ENCODE assay signal across 23 mouse cellular contexts in genomic region chr13:24756756-24757155, GRCm38 (mm10). TPM values are rescaled to one million over a fixed set of nuclear protein-coding genes. Genes with fewer than 3 reads are reported as not detected.
"Had no signal": no experiment of that assay in that cellular context is flagged by ENCODE, and none has a peak within 500 bp of the region (broad histone marks: within the 10 kb centered on the region; RNA-seq: fewer than 3 reads in every experiment).

No protein-coding gene starts in this region.

- H3K27me3 ChIP-seq: neural tube, embryonic 13.5 days; neural tube, embryonic 15.5 days; stomach, embryonic 15.5 days had no signal

- H3K4me2 ChIP-seq: neural tube, embryonic 13.5 days; neural tube, embryonic 15.5 days; stomach, embryonic 15.5 days had no signal

- H3K4me1 ChIP-seq: stomach, embryonic 15.5 days had no signal

- H3K9ac ChIP-seq: neural tube, embryonic 13.5 days; neural tube, embryonic 15.5 days; stomach, embryonic 15.5 days had no signal

- H3K9me3 ChIP-seq: neural tube, embryonic 13.5 days; neural tube, embryonic 15.5 days; stomach, embryonic 15.5 days had no signal

- H3K27ac ChIP-seq: neural tube, embryonic 13.5 days; neural tube, embryonic 15.5 days; stomach, embryonic 15.5 days; stomach, postnatal 0 days had no signal

- DNase-seq: retina, postnatal 1 day; right cerebral cortex, adult 18-20 months; right cerebral cortex, postnatal 14 days; right cerebral cortex, postnatal 25 days; right cerebral cortex, postnatal 4 days; spleen, adult 18-20 months; thymus, adult 18-20 months; thymus, adult 2 months; thymus, postnatal 14 days; thymus, postnatal 25 days; thymus, postnatal 36 days; thymus, postnatal 4 days had no signal

- H3K36me3 ChIP-seq: neural tube, embryonic 15.5 days had no signal

- H3K4me3 ChIP-seq: neural tube, embryonic 13.5 days; neural tube, embryonic 15.5 days; stomach, embryonic 15.5 days had no signal

RNA-seq across cellular contexts. Expression of gene Armh2, which starts 15.7 kb away (rescaled TPM):
- polyA plus RNA-seq: neural tube, embryonic 13.5 days; neural tube, embryonic 14.5 days; neural tube, embryonic 15.5 days; small intestine, adult 2 months; spleen, adult 2 months; stomach, embryonic 14.5 days; stomach, embryonic 15.5 days; stomach, embryonic 16.5 days; stomach, postnatal 0 days; thymus, adult 2 months; thymus, postnatal 0 days; urinary bladder, adult 2 months had no signal
